Mouse (Mus musculus) liver, embryonic 14.5 days (tissue): ENCODE results near the gene Rft1.

Source experiments
- CTCF ChIP-seq: IDR thresholded peaks from 2 replicates; pipeline ENCODE4 v1.5.1; 2016; ENCODE audit warnings: antibody characterized with exemption, low read depth, control low read depth
- EP300 ChIP-seq: IDR thresholded peaks from 2 replicates; pipeline ENCODE4 v1.6.1; 2016; ENCODE audit warnings: antibody characterized with exemption, low read depth

DNA sequence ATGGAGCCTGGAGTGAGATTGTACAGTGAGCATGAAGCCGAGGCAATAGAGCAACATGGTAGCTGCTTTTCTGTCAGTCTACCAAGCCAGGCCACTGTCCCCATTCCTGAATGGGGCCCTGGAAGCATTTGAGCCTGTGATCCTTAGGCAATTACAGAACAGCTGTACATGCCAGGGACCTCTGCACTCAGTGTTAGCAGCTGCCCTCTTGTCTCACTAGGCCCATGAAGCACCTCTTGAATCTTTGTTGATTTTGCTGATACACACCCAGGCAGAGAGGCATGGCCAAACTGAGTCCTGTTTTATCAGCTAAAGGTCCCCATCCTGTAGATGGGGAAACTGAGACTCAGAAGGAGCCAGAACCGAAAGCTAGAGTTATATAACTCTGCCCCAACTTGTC, 43.9 kb upstream of the Rft1 start:
- TF ChIP-seq CTCF (no peak), EP300 (no peak)
